Mouse (Mus musculus) adrenal gland, adult (tissue): ENCODE data around the gene Hspbp1.

Source experiments
- DNase-seq, 2 experiments: peaks; one replicate each; pipeline ENCODE4 v3.0.0; 2022 to 2023; ENCODE audit warnings: low spot score in 1 of 2; ENCODE audit not compliant: inconsistent age in 2 of 2

Hspbp1 gene

GRCm38 (mm10) chr7:4641155-4641554 lies 43.7 kb downstream of the Hspbp1 start:
- DNase-seq: peak in 1 of 2 experiments; percentile 23

- no peak for DNase-seq
These were observed 48.7 kb downstream of the Hspbp1 start for GRCm38 (mm10) chr7:4636179-4636578.

DNA sequence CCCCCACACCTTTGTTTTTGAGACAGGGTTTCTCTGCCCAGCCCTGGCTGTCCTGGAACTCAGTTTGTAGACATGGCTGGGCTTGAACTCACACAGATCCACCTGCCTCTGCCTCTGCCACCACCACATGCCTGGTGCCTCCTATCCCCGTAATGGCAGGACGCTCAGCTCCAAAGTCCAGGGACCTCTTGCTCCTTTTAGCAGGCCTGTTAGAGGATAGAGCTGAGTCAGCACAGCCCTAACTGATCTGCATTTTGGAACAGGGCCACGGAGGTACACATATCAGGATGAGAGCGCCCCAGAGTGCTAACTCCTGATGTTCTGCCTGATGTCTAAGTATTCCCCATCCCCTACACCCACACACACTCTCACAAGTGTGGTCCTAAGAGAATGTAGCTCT lies 53.8 kb downstream of the Hspbp1 start, which contains the start of gene Tmem86b:
TSS of gene Tmem86b (minus strand) at position 392 of the 400 bp plus-strand sequence.
- DNase-seq: peak in 1 of 2 experiments; percentile 22

DNA sequence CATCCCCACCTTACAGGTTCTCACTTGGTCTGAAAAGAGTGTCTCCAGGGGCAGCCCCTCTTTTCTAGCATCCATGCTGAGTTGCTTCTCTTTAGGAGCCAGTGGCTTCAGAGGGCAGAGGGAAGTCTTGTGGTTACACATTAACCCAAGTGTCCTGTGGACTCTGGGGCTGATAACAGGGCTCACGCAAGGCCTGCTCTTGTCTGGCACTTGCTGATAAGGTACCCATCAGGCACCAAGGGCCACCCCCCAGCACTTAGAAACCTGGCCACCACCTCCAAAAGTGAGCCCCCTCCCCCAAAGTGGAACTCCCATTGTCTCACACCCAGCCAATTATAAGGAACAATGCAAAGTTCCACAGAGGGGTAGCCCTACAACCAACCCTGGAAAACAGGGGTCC lies 54.7 kb downstream of the Hspbp1 start:
- DNase-seq: peak in 1 of 2 experiments; percentile 21

GRCm38 (mm10) chr7:4629586-4629985 lies 55.3 kb downstream of the Hspbp1 start:
- peak in 1 of 2 experiments; percentile 23 for DNase-seq

- DNase-seq: peak in 1 of 2 experiments; percentile 18
These were observed 58.9 kb downstream of the Hspbp1 start for GRCm38 (mm10) chr7:4625928-4626327.

DNA sequence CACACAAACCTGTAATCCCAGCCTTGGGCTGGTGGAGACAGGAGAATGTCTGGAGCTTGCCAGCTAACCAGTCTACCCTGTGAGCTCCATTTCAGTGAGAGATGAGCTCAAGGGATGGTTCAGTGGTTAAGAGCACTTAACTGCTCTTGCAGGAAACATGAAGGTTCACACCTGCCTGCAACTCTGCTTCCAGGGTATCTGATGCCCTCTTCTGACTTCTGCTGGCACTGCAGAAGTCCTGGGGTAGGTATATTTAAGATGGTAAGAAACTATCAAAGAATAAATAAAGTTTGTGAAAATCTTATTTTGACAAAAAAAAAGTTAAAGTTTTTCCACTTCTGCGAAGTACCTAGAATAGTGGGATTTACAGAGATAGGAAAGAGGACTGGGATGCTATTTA lies 60.5 kb downstream of the Hspbp1 start:
- DNase-seq: no peak

DNA sequence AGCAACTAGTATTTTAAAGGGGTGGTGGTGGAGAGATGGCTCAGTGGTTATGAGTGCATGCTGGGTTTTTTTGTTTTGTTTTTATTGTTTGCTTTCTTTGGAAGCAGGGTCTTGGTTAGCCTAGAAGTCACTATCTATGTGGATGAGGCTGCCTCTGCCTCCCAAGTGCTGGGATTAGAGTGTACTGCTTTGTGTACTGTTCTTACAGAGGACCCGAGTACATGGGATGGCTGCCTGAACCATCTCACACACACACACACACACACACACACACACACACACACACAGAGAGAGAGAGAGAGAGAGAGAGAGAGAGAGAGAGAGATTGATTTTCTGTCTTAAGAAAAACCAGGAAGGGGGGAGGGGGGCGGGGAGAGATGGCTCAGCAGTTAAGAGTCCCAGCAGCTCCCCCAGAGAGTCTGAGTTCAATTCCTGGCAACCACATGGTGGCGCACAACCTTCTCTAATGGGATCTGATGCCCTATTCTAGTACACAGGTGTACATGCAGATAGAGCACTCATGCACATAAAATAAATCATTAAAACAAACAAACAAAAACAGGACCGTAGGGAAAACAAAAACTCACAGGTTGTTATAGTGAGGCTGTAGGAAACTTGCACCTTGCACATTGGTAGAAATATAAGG lies 61.2 kb downstream of the Hspbp1 start:
- peak in 1 of 2 experiments; percentile 69 for DNase-seq

GRCm38 (mm10) chr7:4619979-4620378 lies 64.9 kb downstream of the Hspbp1 start:
- peak in 1 of 2 experiments; percentile 65 for DNase-seq

DNA sequence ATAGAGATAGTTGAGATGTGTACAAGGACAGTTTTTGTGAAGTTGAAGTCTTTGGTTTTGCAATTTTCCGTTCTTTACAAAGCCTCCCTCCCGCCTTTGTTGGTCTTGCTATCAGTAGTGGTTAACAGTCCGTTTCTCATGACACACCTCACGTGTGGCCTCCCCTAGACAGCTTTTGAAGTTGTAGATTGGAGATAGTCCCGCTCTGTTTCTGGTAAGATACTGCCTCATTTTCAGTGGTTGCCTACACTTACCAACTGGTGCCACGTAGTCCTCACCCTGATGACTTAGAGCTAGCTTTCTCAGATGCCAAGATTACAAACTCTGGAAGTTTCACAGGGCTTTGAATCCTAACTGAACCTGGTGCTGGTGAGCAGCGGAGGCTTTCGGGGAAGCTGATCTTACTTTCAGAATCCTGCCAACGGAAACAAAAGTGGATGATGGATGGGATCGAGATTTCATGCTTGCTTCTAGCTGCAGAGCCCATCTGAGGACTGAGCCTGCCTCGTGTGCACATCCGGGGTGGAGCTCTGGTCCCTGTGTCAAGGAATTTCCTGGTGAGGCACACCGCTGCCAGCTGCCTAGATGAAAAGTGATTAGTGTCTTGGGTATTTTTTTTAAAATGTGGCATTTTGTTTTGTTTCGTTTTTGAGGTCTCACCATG lies 71.0 kb downstream of the Hspbp1 start:
- DNase-seq: no peak

DNA sequence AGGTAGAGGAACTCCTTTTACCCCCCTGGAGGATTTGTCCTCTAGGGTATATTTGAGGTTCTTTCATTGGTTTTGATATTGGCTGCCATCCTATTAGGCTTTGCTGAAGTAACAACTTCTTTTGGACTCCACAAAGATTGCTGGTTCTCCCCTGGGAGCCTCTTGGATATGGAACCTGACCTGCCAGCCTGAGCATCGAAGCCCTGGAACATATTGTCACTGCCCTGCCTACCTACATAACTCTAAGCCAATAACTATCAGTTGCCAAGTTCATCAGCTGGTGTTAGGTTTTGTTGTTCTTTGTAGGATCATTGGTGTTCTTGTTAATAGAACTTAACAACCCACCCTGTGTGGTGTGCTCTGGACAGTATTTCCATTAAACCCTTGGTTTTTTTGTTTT lies 71.9 kb downstream of the Hspbp1 start:
- no peak for DNase-seq

DNA sequence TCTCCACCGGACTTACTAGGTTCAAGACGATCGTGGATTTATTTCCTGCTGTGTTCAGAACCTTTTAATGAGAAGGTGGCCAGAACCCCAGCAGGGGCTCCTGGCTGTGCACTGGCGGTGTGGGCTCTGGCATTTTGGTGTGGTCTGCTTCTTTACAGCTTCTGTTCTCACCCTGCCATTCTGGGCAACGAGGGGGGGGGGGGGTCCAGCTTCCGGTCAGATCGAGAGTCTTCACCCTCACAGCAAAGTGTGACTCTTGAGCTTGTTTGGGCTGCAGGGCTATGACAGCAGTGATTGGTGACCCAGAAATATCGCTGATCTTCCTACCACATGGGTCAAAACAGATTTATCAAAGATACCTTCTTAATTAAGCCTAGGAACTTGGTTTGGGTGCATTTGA lies 72.5 kb downstream of the Hspbp1 start:
- no peak for DNase-seq

- no peak for DNase-seq
These were observed 72.9 kb downstream of the Hspbp1 start for GRCm38 (mm10) chr7:4611921-4612341.

DNA sequence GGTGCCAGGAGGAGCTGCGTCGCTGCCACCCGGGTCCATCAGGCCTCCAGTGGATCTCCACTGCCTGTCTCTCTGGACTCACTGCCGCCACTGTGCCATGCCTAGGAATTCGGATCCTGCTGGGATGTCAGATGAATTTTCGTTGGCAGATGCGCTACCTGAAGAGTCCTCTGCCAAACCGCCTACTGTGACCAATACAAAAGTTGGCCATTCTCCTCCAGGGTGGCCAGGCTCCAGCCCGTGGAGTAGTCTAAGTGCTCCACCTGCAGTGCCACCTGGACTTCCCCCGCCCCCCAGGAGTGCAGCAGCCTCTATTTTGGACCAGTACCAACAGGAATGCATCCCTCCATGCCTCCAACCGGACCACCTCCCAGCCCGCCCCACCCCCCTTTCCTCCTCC lies 73.4 kb downstream of the Hspbp1 start:
- DNase-seq: no peak
